Mouse (Mus musculus): ENCODE results near the gene Gm11568.

DNA sequence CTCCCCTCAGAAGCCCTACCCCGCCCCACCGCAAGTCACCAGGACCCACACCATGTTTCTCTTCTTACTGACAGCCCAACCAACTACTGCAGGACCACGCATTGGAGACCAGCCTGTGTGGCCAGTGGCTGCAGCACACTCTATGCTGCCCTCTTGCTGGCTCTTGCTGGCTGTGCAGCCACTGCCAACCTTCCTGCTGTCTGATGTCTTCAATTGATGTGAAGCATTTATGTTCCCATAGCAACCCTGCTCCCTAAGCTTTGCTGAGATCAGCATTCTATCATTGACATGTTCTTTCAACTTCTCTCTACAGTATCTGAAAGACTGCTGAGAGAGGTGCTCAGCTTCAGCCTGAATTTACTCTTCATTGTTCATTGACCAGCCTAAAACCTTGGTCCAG, 3.6 kb upstream of the Gm11568 start:
- TF ChIP-seq CTCF (IDR thresholded peaks at IDR 0.05; ENCODE audit: extremely low read depth, insufficient read depth, low read length) = no peak
- TF ChIP-seq POLR2A (IDR thresholded peaks at IDR 0.05; ENCODE audit: extremely low read depth, insufficient read depth, low read length) = no peak
